Mouse (Mus musculus) CH12.LX (cell line): ENCODE measurements around the gene Stpg1. TPM values are rescaled to one million over a fixed set of nuclear protein-coding genes. Genes with fewer than 3 reads are reported as not detected.

Experiments used
- DNase-seq: peaks from one replicate; pipeline ENCODE4 v3.0.0-alpha.2; 2013; ENCODE audit errors: extremely low read depth
- H3K27ac ChIP-seq: 2 replicates; pipeline ENCODE4 v1.5.1; 2012; ENCODE audit warnings: low read depth, mild to moderate bottlenecking, control low read depth, moderate library complexity; ENCODE audit not compliant: insufficient read depth
- H3K27me3 ChIP-seq: replicated peaks from 2 replicates; pipeline ENCODE3; 2012; ENCODE audit warnings: inconsistent platforms
- H3K36me3 ChIP-seq, 2 experiments: replicated peaks in 1 of 2; 2 replicates each; pipeline versions ENCODE3 to v1.6.1; 2012; ENCODE audit warnings: inconsistent platforms in 1 of 2, low read length in 1 of 2, mild to moderate bottlenecking in 1 of 2, mixed read lengths in 1 of 2, moderate library complexity in 1 of 2; ENCODE audit not compliant: control insufficient read depth in 1 of 2, insufficient read depth in 1 of 2
- H3K4me1 ChIP-seq, 2 experiments: 2 replicates each; pipeline ENCODE4 v1.6.1; 2012; ENCODE audit warnings: inconsistent platforms in 1 of 2, moderate library complexity in 1 of 2; ENCODE audit not compliant: insufficient read depth in 2 of 2, control insufficient read depth in 1 of 2
- H3K4me2 ChIP-seq: 2 replicates; pipeline ENCODE4 v1.6.1; 2012; ENCODE audit warnings: low read depth, mild to moderate bottlenecking, control low read depth; ENCODE audit not compliant: poor library complexity, insufficient read depth, severe bottlenecking
- H3K4me3 ChIP-seq, 3 experiments: fragments of 150-350 bp in 1 of 3; sonication (generic) in 1 of 3; replicated peaks in 1 of 3; 2 replicates each; pipeline versions ENCODE3 to v1.5.1; 2011 to 2012; ENCODE audit warnings: low read depth in 2 of 3, low read length in 2 of 3, mild to moderate bottlenecking in 2 of 3, moderate library complexity in 2 of 3, control low read depth in 1 of 3, improper control_type of control experiment in 1 of 3, inconsistent platforms in 1 of 3, mixed read lengths in 1 of 3; ENCODE audit not compliant: poor library complexity in 1 of 3
- H3K79me2 ChIP-seq: replicated peaks from 2 replicates; pipeline ENCODE4 v1.6.1; 2012; ENCODE audit warnings: mild to moderate bottlenecking, moderate library complexity; ENCODE audit not compliant: control insufficient read depth, poor library complexity, insufficient read depth, severe bottlenecking; ENCODE audit errors: extremely low read depth
- H3K9ac ChIP-seq: 2 replicates; pipeline ENCODE4 v1.6.1; 2012; ENCODE audit warnings: low read depth, mild to moderate bottlenecking, control low read depth, moderate library complexity; ENCODE audit not compliant: insufficient read depth
- H3K9me3 ChIP-seq: replicated peaks from 2 replicates; pipeline ENCODE3; 2012; ENCODE audit warnings: low read length, inconsistent platforms, mixed read lengths
- BHLHE40 ChIP-seq: IDR thresholded peaks from 2 replicates; pipeline ENCODE4 v1.6.1; 2011; ENCODE audit warnings: mild to moderate bottlenecking, low read depth, low read length, improper control_type of control experiment
- CHD2 ChIP-seq: IDR thresholded peaks from 2 replicates; pipeline ENCODE4 v1.6.1; 2011; ENCODE audit warnings: low read length, improper control_type of control experiment
- CTCF ChIP-seq, 2 experiments: IDR thresholded peaks in 1 of 2; conservative IDR thresholded peaks in 1 of 2; 2 replicates each; pipeline ENCODE4 v1.5.1; 2011 to 2012; ENCODE audit warnings: low read depth in 2 of 2, low read length in 2 of 2, improper control_type of control experiment in 1 of 2, inconsistent platforms in 1 of 2, mild to moderate bottlenecking in 1 of 2, moderate library complexity in 1 of 2
- E2F4 ChIP-seq: IDR thresholded peaks from 2 replicates; pipeline ENCODE4 v1.6.1; 2011; ENCODE audit warnings: low read depth, low read length, improper control_type of control experiment; ENCODE audit not compliant: insufficient replicate concordance
- EP300 ChIP-seq: IDR thresholded peaks from 2 replicates; pipeline ENCODE4 v1.6.1; 2011; ENCODE audit warnings: low read length, improper control_type of control experiment
- ETS1 ChIP-seq: conservative IDR thresholded peaks from 2 replicates; pipeline ENCODE4 v1.6.1; 2012; ENCODE audit warnings: low read depth, mild to moderate bottlenecking, inconsistent platforms, low read length, improper control_type of control experiment, moderate library complexity
- HCFC1 ChIP-seq: IDR thresholded peaks from 2 replicates; pipeline ENCODE4 v1.6.1; 2012; ENCODE audit warnings: low read depth, mild to moderate bottlenecking, inconsistent platforms, low read length, improper control_type of control experiment
- JUN ChIP-seq: IDR thresholded peaks from 2 replicates; pipeline ENCODE4 v1.6.1; 2011; ENCODE audit warnings: low read depth, mild to moderate bottlenecking, low read length, improper control_type of control experiment, moderate library complexity; ENCODE audit not compliant: insufficient read depth
- JUND ChIP-seq: conservative IDR thresholded peaks from 2 replicates; pipeline ENCODE4 v1.6.1; 2011; ENCODE audit warnings: low read depth, low read length, improper control_type of control experiment
- KAT2A ChIP-seq: IDR thresholded peaks from 2 replicates; pipeline ENCODE4 v1.6.1; 2012; ENCODE audit warnings: low read length, improper control_type of control experiment, inconsistent platforms; ENCODE audit not compliant: insufficient replicate concordance
- MAFK ChIP-seq: IDR thresholded peaks from 2 replicates; pipeline ENCODE4 v1.6.1; 2011; ENCODE audit warnings: low read length, improper control_type of control experiment; ENCODE audit not compliant: insufficient replicate concordance
- MAX ChIP-seq: IDR thresholded peaks from 2 replicates; pipeline ENCODE4 v1.6.1; 2011; ENCODE audit warnings: low read length, improper control_type of control experiment
- MAZ ChIP-seq: IDR thresholded peaks from 2 replicates; pipeline ENCODE4 v1.6.1; 2012; ENCODE audit warnings: low read depth, mild to moderate bottlenecking, inconsistent platforms, low read length, improper control_type of control experiment, moderate library complexity
- MEF2A ChIP-seq: IDR thresholded peaks from 2 replicates; pipeline ENCODE4 v1.6.1; 2014; ENCODE audit warnings: low read depth, mild to moderate bottlenecking, inconsistent platforms, low read length, improper control_type of control experiment, borderline replicate concordance
- MXI1 ChIP-seq: IDR thresholded peaks from 2 replicates; pipeline ENCODE4 v1.6.1; 2011; ENCODE audit warnings: mild to moderate bottlenecking, low read depth, low read length, improper control_type of control experiment
- MYC ChIP-seq: IDR thresholded peaks from 2 replicates; pipeline ENCODE4 v1.6.1; 2011; ENCODE audit warnings: low read depth, mild to moderate bottlenecking, improper control_type of control experiment, low read length
- NELFE ChIP-seq: IDR thresholded peaks from 2 replicates; pipeline ENCODE4 v1.6.1; 2011; ENCODE audit warnings: low read depth, low read length, improper control_type of control experiment
- POLR2A ChIP-seq: IDR thresholded peaks from 2 replicates; pipeline ENCODE4 v1.6.1; 2011; ENCODE audit warnings: low read depth, mild to moderate bottlenecking, improper control_type of control experiment, low read length
- POLR2AphosphoS2 ChIP-seq: IDR thresholded peaks from 2 replicates; pipeline ENCODE4 v1.6.1; 2011; ENCODE audit warnings: low read depth, low read length, improper control_type of control experiment
- RAD21 ChIP-seq: IDR thresholded peaks from 2 replicates; pipeline ENCODE4 v1.6.1; 2011; ENCODE audit warnings: low read depth, mild to moderate bottlenecking, low read length, improper control_type of control experiment, moderate library complexity
- RCOR1 ChIP-seq: conservative IDR thresholded peaks from 2 replicates; pipeline ENCODE4 v1.6.1; 2012; ENCODE audit warnings: low read depth, mild to moderate bottlenecking, inconsistent platforms, low read length, improper control_type of control experiment
- SMC3 ChIP-seq: IDR thresholded peaks from 2 replicates; pipeline ENCODE4 v1.6.1; 2011; ENCODE audit warnings: low read depth, low read length, improper control_type of control experiment
- UBTF ChIP-seq: IDR thresholded peaks from 2 replicates; pipeline ENCODE4 v1.6.1; 2012; ENCODE audit warnings: low read depth, mild to moderate bottlenecking, inconsistent platforms, low read length, improper control_type of control experiment, moderate library complexity
- USF2 ChIP-seq: conservative IDR thresholded peaks from 2 replicates; pipeline ENCODE4 v1.6.1; 2011; ENCODE audit warnings: low read depth, low read length, improper control_type of control experiment
- ZC3H11A ChIP-seq: IDR thresholded peaks from 2 replicates; pipeline ENCODE4 v1.6.1; 2012; ENCODE audit warnings: low read depth, mild to moderate bottlenecking, inconsistent platforms, low read length, improper control_type of control experiment
- ZKSCAN1 ChIP-seq: IDR thresholded peaks from 2 replicates; pipeline ENCODE4 v1.6.1; 2012; ENCODE audit warnings: low read depth, inconsistent platforms, low read length, improper control_type of control experiment, borderline replicate concordance
- dilution Hi-C: fragments of 300-500 bp; cut with MboI; formaldehyde crosslinking; loops from 2 replicates; pipeline ENCODE4 v1.14.3; 2020; ENCODE audit warnings: low sequenced_read_pairs; ENCODE audit not compliant: extremely low pct_unique_long_range_greater_than_20kb, extremely low pct_ligation_motif_present
- in situ Hi-C: fragments of 300-500 bp; cut with MboI; formaldehyde crosslinking; loops from 3 replicates; pipeline ENCODE4 v1.14.3; 2019; ENCODE audit warnings: low sequenced_read_pairs, low pct_ligation_motif_present, low pct_unique_long_range_greater_than_20kb, mixed read lengths
- polyA plus RNA-seq: library from polyadenylated mRNA; unstranded; fragments of >175 nt; gene quantifications from 2 replicates; pipeline ENCODE4 v1.2.1, GENCODE M21; 2012; ENCODE audit warnings: low read depth; ENCODE audit not compliant: insufficient read length
- total RNA-seq, 2 experiments: library from RNA; depleted of rRNA; stranded (reverse); fragments of 300-350 nt in 1 of 2; fragments of >200 nt in 1 of 2; gene quantifications; 2 replicates each; pipeline ENCODE4 v1.2.3; 2012 to 2014

The Stpg1 gene
- total and polyA plus RNA-seq, 3 experiments: not detected

DNA sequence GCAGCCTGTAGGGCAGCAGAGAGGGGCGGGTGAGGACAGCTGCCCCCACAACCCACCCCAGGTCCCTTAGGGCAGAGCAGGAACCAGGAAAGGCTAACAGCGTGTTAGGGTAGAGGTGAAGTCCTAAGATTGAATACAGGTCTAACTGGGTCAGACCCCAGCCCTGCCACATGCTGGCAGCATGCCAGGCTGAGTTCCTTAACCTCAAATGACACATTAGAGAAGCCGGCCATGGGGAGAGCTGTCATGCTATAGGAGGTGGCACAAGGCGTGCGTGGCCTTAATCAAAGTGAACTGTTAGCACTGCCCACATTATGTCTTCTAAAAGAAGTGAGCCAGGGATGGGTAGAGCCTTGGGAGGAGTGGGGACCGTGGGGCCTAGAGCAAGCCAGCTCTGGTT is 54.7 kb downstream of the Stpg1 start:
- no peak overlapping the region for H3K4me2 ChIP-seq
- H3K4me3 ChIP-seq: no peak overlapping the region
- H3K27ac ChIP-seq: no peak overlapping the region
- no peak overlapping the region for H3K9ac ChIP-seq
- no peaks in the 10 kb centered on the region for H3K36me3 ChIP-seq
- DNase-seq: no peak
- no peaks in the 10 kb centered on the region for H3K79me2 ChIP-seq
- H3K4me1 ChIP-seq: peaks cover 3 to 22% of the 10 kb centered on the region in 2 experiments; a peak in 3 of 4 replicates
- H3K9me3 ChIP-seq: no peaks in the 10 kb centered on the region
- TF ChIP-seq RCOR1: no peak
- no peak for TF ChIP-seq ZC3H11A
- TF ChIP-seq ETS1: no peak
- no peak for TF ChIP-seq ZKSCAN1
- no peak for TF ChIP-seq CTCF (conservative IDR thresholded peaks at IDR 0.05 in 1 of 2, IDR thresholded peaks at IDR 0.05 in 1 of 2; ENCODE audit: low read depth in 2 of 2, low read length in 2 of 2)
- no peak for TF ChIP-seq MXI1
- TF ChIP-seq MAZ: no peak
- TF ChIP-seq JUN: no peak
- no peak for TF ChIP-seq MYC
- TF ChIP-seq MEF2A: no peak
- TF ChIP-seq CHD2: no peak
- no peak for TF ChIP-seq JUND
- no peak for TF ChIP-seq HCFC1
- no peak for TF ChIP-seq POLR2A
- TF ChIP-seq MAX: no peak
- no peak for TF ChIP-seq MAFK
- no peak for TF ChIP-seq SMC3
- TF ChIP-seq UBTF: no peak
- TF ChIP-seq, all 38 proteins: peak for 0
- in situ Hi-C loops (no loop called here), dilution Hi-C loops (no loop called here)
- peaks cover 36% of the 10 kb centered on the region for H3K27me3 ChIP-seq

DNA sequence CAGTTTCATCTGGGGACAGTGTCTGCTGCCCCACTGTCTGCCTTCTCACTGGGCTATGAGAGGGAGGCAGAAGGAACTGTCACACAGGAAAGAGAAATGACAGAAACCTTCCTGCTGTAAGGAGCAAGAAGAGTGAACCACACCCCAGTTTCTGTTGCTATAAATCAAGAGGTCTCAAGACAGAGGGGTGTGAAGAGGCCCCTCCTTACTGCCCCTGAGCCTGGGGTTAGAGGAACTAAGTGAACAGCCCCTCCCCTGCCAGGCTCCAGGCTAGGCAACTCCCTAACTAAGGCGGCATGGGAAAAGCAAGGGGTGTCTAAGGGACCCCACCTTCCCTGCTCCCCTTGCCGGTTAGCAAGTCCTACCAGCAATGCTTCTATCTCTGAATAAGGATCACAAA is 69.2 kb downstream of the Stpg1 start:
- peaks cover 82% of the 10 kb centered on the region for H3K27me3 ChIP-seq
- no peaks in the 10 kb centered on the region for H3K36me3 ChIP-seq
- H3K27ac ChIP-seq: no peak overlapping the region
- H3K4me1 ChIP-seq: peaks cover 2 to 10% of the 10 kb centered on the region in 2 experiments
- in situ Hi-C loops: no loop called here
- H3K79me2 ChIP-seq: no peaks in the 10 kb centered on the region
- H3K4me2 ChIP-seq: no peak overlapping the region
- no peak for DNase-seq
- H3K9ac ChIP-seq: no peak overlapping the region
- dilution Hi-C loops: no loop called here
- no peak for TF ChIP-seq UBTF
- no peak for TF ChIP-seq POLR2AphosphoS2
- no peak for TF ChIP-seq JUN
- TF ChIP-seq KAT2A: no peak
- no peak for TF ChIP-seq RAD21
- TF ChIP-seq MXI1: no peak
- no peak for TF ChIP-seq BHLHE40
- no peak for TF ChIP-seq NELFE
- no peak for TF ChIP-seq EP300
- TF ChIP-seq E2F4: no peak
- TF ChIP-seq ZKSCAN1: no peak
- TF ChIP-seq MYC: no peak
- TF ChIP-seq USF2: no peak
- TF ChIP-seq CTCF (conservative IDR thresholded peaks at IDR 0.05 in 1 of 2, IDR thresholded peaks at IDR 0.05 in 1 of 2; ENCODE audit: low read depth in 2 of 2, low read length in 2 of 2): no peak
- H3K9me3 ChIP-seq: no peaks in the 10 kb centered on the region
- H3K4me3 ChIP-seq: no peak overlapping the region
